Mouse (Mus musculus) liver, embryonic 12.5 days (tissue): ENCODE measurements around the gene Elmsan1. TPM values are rescaled to one million over a fixed set of nuclear protein-coding genes. Genes with fewer than 3 reads are reported as not detected.

ENCODE experiments used
- ATAC-seq: fragments of 200-750 bp; cut with Nextera tagmentation; 2 replicates; pipeline ENCODE4 v1.8.0; 2017; ENCODE audit warnings: moderate number of reproducible peaks, mild to moderate bottlenecking, moderate library complexity
- H3K27ac ChIP-seq: fragments of 300-500 bp; sonication (generic); 2 replicates; pipeline ENCODE4 v1.5.1; 2016; ENCODE audit warnings: mild to moderate bottlenecking
- H3K27me3 ChIP-seq: fragments of 300-500 bp; sonication (generic); replicated peaks from 2 replicates; pipeline ENCODE4 v1.6.1; 2016; ENCODE audit warnings: mild to moderate bottlenecking, moderate library complexity
- H3K36me3 ChIP-seq: fragments of 300-500 bp; sonication (generic); 2 replicates; pipeline ENCODE4 v1.6.1; 2016; ENCODE audit warnings: mild to moderate bottlenecking, moderate library complexity
- H3K4me1 ChIP-seq: fragments of 300-500 bp; sonication (generic); 2 replicates; pipeline ENCODE4 v1.6.1; 2016
- H3K4me2 ChIP-seq: fragments of 300-500 bp; sonication (generic); 2 replicates; pipeline ENCODE4 v1.6.1; 2016; ENCODE audit warnings: mild to moderate bottlenecking, moderate library complexity
- H3K4me3 ChIP-seq: fragments of 300-500 bp; sonication (generic); 2 replicates; pipeline ENCODE4 v1.5.1; 2016; ENCODE audit warnings: mild to moderate bottlenecking, moderate library complexity
- H3K9ac ChIP-seq: fragments of 300-500 bp; sonication (generic); 2 replicates; pipeline ENCODE4 v1.6.1; 2016; ENCODE audit warnings: mild to moderate bottlenecking, moderate library complexity
- H3K9me3 ChIP-seq: fragments of 300-500 bp; sonication (generic); replicated peaks from 2 replicates; pipeline ENCODE4 v1.6.1; 2016; ENCODE audit warnings: mild to moderate bottlenecking, moderate library complexity
- WGBS: fragments of 180-500 bp; shearing (Covaris S2); methylation state at CpG from one replicate; pipeline ENCODE4 v1.1.7; 2016; ENCODE audit not compliant: insufficient replicate concordance; 5-methylcytosine and 5-hydroxymethylcytosine counted together
- polyA plus RNA-seq: library from polyadenylated mRNA; unstranded; fragments of >200 nt; fragmentation: Nextera tagmentation; extraction: Ambion mirVana; gene quantifications from 2 replicates; pipeline ENCODE4 v1.2.1, GENCODE M21; 2016

The Elmsan1 gene
- polyA plus RNA-seq, 1 experiment from 2014 or later: 6.9 TPM

DNA sequence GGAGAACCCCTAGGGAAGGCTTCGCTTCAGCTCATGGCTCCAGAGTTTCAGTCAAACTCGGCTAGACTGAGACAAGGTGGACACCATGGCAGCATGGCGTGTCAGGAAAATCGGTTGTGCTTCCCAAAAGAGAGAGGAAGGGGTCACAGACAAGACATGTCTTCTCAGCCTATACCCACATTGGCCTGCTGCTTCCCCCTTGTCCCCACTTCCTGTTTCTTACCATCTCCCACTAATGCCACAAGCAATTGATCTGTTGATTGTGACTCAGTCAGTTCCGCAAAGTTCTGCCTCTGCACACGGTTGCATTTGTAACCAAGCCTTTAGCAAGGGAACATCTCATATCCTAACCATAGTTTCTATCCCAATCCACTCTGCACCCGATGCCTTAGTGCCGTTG is 88.8 kb downstream of the Elmsan1 start:
- 51% methylated on average over 8 of the region's 8 CpGs for WGBS
- H3K9me3 ChIP-seq: no peaks in the 10 kb centered on the region
- ATAC-seq: no peak

DNA sequence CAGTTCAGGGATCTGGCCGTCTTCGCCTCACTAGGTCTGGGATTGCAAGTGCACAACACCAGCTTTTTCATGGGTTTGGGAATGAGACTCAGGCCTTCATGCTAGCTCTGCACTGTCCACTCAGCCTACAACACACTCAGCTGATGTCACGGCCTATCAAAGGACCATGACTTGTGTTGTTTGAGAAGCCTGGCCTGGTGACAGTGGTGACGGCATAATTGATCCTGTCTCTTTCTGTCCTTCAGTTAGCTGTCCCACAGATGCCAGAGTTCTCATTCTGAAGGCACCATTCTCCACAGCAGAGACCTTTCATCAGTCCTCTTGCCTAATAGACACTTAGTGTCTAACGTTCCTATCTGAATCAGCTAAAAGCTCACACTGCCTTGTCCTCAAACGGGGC is 90.1 kb downstream of the Elmsan1 start:
- Histone ChIP-seq H3K4me3 (no peak overlapping the region), H3K27me3 (no peaks in the 10 kb centered on the region), H3K27ac (no peak overlapping the region), H3K36me3 (no peaks in the 10 kb centered on the region), H3K9me3 (no peaks in the 10 kb centered on the region), H3K4me2 (no peak overlapping the region), H3K9ac (no peak overlapping the region), H3K4me1 (0 out of 2 replicates have a peak, but pooled peaks cover 3% of the 10 kb centered on the region)
- ATAC-seq: no peak
- WGBS: 69% methylated on average over 6 of the region's 6 CpGs

More for the DNA sequence above, 88.8 kb downstream of the Elmsan1 start:
- Histone ChIP-seq H3K9ac (no peak overlapping the region), H3K27me3 (no peaks in the 10 kb centered on the region), H3K4me2 (no peak overlapping the region), H3K4me3 (no peak overlapping the region), H3K36me3 (no peaks in the 10 kb centered on the region), H3K4me1 (0 out of 2 replicates have a peak, but pooled peaks cover 3% of the 10 kb centered on the region), H3K27ac (no peak overlapping the region)

DNA sequence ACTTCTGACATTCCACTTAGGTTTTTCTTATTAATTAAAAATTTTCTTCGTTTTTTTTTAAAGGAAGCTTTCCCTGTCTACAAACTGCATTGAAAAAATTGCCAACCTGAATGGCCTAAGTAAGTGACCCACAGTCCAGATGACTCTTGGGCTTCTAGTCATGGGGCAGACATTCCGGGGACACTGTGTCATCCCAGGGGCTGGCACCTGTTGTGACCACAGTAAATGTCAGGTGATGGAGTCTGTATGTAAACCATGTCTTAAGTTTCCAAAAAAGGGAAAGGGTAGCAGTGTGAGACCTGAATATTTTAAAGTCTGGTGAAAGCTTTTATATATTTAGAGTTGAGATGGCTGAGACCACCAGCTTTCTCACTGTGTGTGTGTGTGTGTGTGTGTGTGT is 91.8 kb downstream of the Elmsan1 start:
- 0 out of 2 replicates have a peak, but pooled peaks cover 3% of the 10 kb centered on the region for H3K4me1 ChIP-seq

DNA sequence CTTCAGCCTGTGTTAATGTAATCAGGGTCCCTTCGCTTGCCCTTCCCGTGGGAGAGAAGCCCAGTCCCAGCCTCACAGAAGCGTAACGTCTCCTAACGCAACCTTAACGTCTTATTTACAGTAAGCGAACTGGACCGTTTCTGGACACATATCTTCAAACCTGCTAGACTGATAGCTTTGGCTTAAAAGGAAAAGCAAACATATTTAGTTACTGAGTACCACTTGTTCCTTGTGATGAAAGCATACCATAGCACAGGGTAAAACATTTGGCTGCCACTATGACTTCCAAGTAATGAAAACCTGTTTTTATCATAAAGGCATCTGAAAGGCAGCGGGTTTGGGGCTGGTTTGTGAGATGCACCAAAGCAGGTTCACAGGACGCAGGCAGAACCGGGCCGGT is 92.8 kb downstream of the Elmsan1 start:
- no peak overlapping the region for H3K9ac ChIP-seq
- WGBS: 85% methylated on average over 12 of the region's 12 CpGs
- H3K4me2 ChIP-seq: no peak overlapping the region
- 0 out of 2 replicates have a peak, but pooled peaks cover 3% of the 10 kb centered on the region for H3K4me1 ChIP-seq
- H3K36me3 ChIP-seq: no peaks in the 10 kb centered on the region
- ATAC-seq: no peak
- H3K4me3 ChIP-seq: no peak overlapping the region
- H3K9me3 ChIP-seq: no peaks in the 10 kb centered on the region
- H3K27me3 ChIP-seq: no peaks in the 10 kb centered on the region
- H3K27ac ChIP-seq: no peak overlapping the region

More for the DNA sequence above, 91.8 kb downstream of the Elmsan1 start:
- no peaks in the 10 kb centered on the region for H3K9me3 ChIP-seq
- no peak overlapping the region for H3K4me3 ChIP-seq
- H3K27ac ChIP-seq: no peak overlapping the region
- H3K9ac ChIP-seq: no peak overlapping the region
- ATAC-seq: no peak
- WGBS: 73% methylated on average over 2 of the region's 2 CpGs
- H3K27me3 ChIP-seq: no peaks in the 10 kb centered on the region
- H3K36me3 ChIP-seq: no peaks in the 10 kb centered on the region
- H3K4me2 ChIP-seq: no peak overlapping the region

DNA sequence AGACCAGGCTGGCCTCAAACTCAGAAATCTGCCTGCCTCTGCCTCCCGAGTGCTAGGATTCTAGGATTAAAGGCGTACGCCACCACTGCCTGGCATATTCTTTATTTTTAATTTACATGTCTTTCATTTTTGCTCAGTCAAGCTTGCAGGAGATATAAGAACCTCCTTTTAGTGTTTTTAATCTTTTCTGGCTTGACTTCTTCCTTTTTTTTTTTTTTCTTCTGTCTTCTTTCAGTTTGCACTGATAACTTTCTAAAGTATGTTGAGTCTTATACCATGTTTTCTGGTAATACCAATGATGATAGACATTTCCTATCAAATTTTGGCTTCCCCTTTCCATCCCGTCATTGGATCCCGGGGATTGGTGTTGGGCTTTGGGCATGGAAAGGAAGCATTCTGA is 99.1 kb downstream of the Elmsan1 start:
- peaks cover 3% of the 10 kb centered on the region for H3K4me1 ChIP-seq
- no peak overlapping the region for H3K4me3 ChIP-seq
- H3K4me2 ChIP-seq: no peak overlapping the region
- ATAC-seq: no peak
- H3K36me3 ChIP-seq: no peaks in the 10 kb centered on the region
- H3K27ac ChIP-seq: no peak overlapping the region
- no peaks in the 10 kb centered on the region for H3K9me3 ChIP-seq
- H3K9ac ChIP-seq: no peak overlapping the region
- no peaks in the 10 kb centered on the region for H3K27me3 ChIP-seq
- WGBS: 78% methylated on average over 5 of the region's 5 CpGs

DNA sequence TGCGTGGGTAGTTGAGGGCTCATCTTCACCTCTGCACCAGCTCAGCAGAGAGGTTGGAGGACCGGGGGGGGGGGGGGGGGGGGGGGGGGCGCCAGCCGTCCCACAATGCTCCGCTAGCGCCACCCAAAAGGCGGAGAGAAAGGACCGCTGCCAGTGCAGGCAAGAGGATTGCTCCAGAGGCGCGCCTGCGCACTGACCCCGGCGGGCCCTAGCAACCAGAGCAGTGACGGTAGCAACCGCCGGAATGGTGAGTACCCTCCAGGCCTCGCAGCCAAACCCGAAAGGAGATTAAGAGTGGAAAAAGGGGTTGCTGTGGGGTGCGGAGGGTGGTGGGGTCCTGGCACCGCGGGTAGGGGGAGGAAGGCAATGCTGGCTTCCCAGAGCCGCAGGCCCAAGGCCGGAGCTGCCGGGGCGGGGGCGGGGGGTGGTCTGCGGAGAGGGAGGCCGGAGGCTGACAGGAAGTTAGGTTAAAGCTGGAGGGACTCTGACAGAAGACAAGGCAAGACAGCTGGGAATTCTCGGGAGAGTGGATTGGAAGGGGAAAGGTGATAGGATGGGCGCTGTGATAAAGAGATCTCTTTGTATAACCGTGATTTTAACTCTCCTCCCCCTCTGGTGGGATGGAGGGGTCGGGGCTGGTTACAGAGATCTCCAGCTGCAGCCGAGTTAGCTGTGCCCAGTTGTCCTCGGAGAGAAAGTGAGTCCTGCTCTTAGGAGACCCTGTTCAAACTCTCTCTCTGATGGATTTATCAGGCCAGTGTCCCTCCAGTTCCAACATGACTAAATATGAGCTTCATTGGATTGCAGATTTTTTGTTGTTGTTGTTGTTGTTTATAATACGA is 104.3 kb downstream of the Elmsan1 start, which contains the start of gene Dnal1:
Dnal1 (plus strand) TSS at position 214 of the 842 bp plus-strand sequence.
- 2% methylated on average over 30 of the region's 35 CpGs for WGBS
- Histone ChIP-seq H3K4me3 (peak within 1 kb of the TSS; percentile 67), H3K27ac (no peak within 1 kb of the TSS), H3K36me3 (no peaks in the 10 kb centered on the region), H3K4me2 (peak within 1 kb of the TSS; percentile 91), H3K9ac (peak within 1 kb of the TSS; percentile 57; the same call in 1 of the 2 replicates), H3K4me1 (peaks cover 12% of the 10 kb centered on the region), H3K9me3 (no peaks in the 10 kb centered on the region), H3K27me3 (no peaks in the 10 kb centered on the region)
- ATAC-seq: peak; percentile 85

DNA sequence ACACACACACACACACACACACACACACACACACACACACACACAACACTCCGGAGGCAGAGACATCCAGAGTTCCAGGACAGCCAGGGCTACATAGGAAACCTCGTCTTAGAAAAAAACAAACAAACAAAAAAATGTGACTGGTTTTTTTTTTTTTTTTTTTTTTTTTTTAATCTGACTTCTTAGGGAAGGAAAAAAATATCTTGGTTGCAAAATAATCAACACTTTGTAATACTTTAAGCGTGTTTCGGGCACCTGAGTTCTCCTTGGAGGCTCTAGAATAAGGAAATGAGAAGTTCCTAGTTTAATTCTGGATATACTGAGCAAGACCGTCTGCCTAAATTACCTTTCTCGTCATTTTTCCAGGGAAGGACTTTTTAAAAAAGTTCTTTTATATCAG is 105.0 kb downstream of the Elmsan1 start:
- Histone ChIP-seq H3K4me2 (peak overlapping the region; percentile 91), H3K4me3 (peak overlapping the region; percentile 67), H3K4me1 (peaks cover 12% of the 10 kb centered on the region), H3K27ac (no peak overlapping the region), H3K9ac (no peak overlapping the region), H3K36me3 (no peaks in the 10 kb centered on the region), H3K9me3 (no peaks in the 10 kb centered on the region), H3K27me3 (no peaks in the 10 kb centered on the region)
- 41% methylated on average over 6 of the region's 6 CpGs for WGBS
- no peak for ATAC-seq

DNA sequence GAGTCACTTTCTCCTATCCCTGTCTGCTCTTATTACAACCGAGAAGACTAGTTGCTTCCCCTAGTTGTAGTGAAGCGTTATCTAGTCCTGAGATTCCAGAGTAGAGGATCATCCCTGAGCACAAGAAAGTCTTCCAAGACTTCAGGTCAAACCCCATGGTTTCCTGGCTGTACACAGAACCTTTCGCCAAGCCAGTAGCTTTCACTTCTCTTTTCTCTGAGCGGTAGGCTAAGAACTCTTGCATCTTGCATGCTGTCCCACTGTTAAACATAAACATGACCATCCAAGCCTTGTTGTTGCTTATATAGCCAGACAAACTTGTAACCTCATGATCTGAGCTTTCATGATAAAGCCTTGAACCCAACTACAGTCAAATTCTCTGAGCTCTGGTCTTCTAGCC is 107.9 kb downstream of the Elmsan1 start:
- H3K4me1 ChIP-seq: peaks cover 12% of the 10 kb centered on the region
- H3K36me3 ChIP-seq: no peaks in the 10 kb centered on the region
- H3K4me3 ChIP-seq: no peak overlapping the region
- ATAC-seq: no peak
- no peaks in the 10 kb centered on the region for H3K27me3 ChIP-seq
- no peaks in the 10 kb centered on the region for H3K9me3 ChIP-seq
- H3K9ac ChIP-seq: no peak overlapping the region
- 74% methylated on average over 4 of the region's 4 CpGs for WGBS
- H3K4me2 ChIP-seq: no peak overlapping the region
- no peak overlapping the region for H3K27ac ChIP-seq

DNA sequence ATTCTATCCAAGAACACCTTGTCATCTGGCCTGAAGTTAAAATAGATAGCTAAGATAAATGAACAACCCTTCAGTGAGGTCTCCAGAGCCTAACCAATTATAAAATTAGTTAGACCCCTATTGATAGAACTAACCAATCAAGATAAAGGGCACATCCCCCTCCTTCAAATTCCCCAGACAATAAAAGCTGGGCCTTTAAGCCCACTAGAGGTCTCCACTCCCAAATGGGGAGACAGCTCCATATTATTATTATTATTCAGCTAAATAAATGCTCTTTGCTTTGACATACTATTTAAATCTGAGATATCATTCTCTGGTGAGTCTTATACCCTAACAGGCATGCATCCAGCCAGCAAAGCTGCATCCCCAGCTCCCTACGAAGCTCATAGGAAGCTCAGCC is 108.8 kb downstream of the Elmsan1 start:
- peaks cover 12% of the 10 kb centered on the region for H3K4me1 ChIP-seq
- no peak overlapping the region for H3K9ac ChIP-seq
- no peaks in the 10 kb centered on the region for H3K27me3 ChIP-seq
- no peak overlapping the region for H3K27ac ChIP-seq
- H3K9me3 ChIP-seq: no peaks in the 10 kb centered on the region
- WGBS: 79% methylated on average over 1 of the region's 1 CpGs
- no peak for ATAC-seq
- no peak overlapping the region for H3K4me3 ChIP-seq
- H3K4me2 ChIP-seq: no peak overlapping the region
- no peaks in the 10 kb centered on the region for H3K36me3 ChIP-seq

DNA sequence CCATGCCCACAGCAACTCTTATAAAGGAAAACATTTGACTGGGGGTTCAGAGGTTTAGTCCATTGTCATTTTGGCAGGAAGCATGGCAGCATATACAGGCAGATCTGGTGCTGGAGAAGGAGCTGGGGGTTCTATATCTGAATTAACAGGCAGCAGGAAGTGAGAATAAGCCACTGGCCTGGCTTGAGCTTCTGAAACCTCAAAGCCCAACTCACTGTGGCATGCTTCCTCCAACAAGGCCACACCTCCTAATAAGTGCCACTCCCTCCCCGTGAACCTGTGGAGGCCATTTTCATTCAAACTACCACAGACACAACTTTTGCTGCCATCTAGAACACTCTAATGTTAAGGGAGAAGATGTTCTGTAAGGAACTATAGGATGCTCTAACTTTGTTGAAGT is 111.0 kb downstream of the Elmsan1 start:
- H3K27ac ChIP-seq: no peak overlapping the region
- H3K9me3 ChIP-seq: no peaks in the 10 kb centered on the region
- no peak overlapping the region for H3K4me2 ChIP-seq
- WGBS: 48% methylated on average over 1 of the region's 1 CpGs
- no peak for ATAC-seq
- no peak overlapping the region for H3K4me3 ChIP-seq
- H3K9ac ChIP-seq: no peak overlapping the region
- H3K36me3 ChIP-seq: no peaks in the 10 kb centered on the region
- H3K27me3 ChIP-seq: no peaks in the 10 kb centered on the region
- no peaks in the 10 kb centered on the region for H3K4me1 ChIP-seq

DNA sequence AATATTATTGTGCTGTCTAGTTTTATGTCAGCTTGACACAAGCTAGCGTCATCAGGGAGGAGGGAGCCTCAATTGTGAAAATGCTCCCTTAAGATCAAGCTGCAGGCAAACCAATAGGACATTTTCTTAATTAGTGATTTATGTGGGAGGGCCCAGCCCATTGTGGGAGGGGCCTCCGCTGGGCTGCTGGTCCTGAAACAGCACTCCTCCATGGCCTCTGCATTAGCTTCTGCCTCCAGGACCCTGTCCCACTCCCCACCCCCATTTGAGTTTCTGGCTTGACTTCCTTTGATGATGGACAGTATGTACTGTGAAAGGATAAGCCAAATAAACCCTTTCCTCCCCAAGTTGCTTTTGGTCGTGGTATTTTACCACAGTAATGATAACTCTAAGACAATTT is 111.7 kb downstream of the Elmsan1 start:
- Histone ChIP-seq H3K4me2 (no peak overlapping the region), H3K4me3 (no peak overlapping the region), H3K9ac (no peak overlapping the region), H3K27ac (no peak overlapping the region), H3K27me3 (no peaks in the 10 kb centered on the region), H3K4me1 (0 out of 2 replicates have a peak, but pooled peaks cover under 1% of the 10 kb centered on the region), H3K9me3 (no peaks in the 10 kb centered on the region), H3K36me3 (no peaks in the 10 kb centered on the region)
- 73% methylated on average over 3 of the region's 3 CpGs for WGBS
- no peak for ATAC-seq

DNA sequence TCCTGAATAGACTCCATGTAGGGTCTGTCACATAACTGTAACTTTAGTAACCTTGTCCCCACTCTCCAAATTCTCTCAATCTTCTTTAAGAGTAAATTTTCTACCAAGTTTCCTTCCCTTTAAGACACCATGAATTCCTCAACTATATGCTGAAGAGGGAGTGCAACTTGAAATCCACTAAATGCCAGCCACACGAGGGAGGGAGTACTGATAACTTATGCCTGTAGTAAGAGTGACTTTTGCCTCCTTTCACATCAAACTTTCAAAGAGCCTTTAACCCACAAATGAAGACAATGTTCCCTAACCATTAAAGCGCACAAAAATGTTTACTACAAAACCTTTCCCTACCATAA is 117.2 kb downstream of the Elmsan1 start:
- peak overlapping the region; percentile 89 for H3K4me2 ChIP-seq
- H3K36me3 ChIP-seq: no peaks in the 10 kb centered on the region
- H3K4me1 ChIP-seq: peaks cover 25% of the 10 kb centered on the region
- ATAC-seq: no peak
- peak overlapping the region; percentile 68; the same call in 1 of the 2 replicates for H3K9ac ChIP-seq
- WGBS: 43% methylated on average over 2 of the region's 2 CpGs
- H3K27me3 ChIP-seq: peaks cover 8% of the 10 kb centered on the region; the same call in 1 of the 2 replicates
- no peak overlapping the region for H3K27ac ChIP-seq
- no peaks in the 10 kb centered on the region for H3K9me3 ChIP-seq
- peak overlapping the region; percentile 62 for H3K4me3 ChIP-seq
